Mouse (Mus musculus) embryo, embryonic 10.5 days (tissue): ENCODE measurements at regions not wholly inside any gene's neighbourhood (a gene's known extent, or its start where the extent isn't known, plus 50 kb on each side); places are given as distances from the start of the nearest gene placed in this dataset.

Experiments used
- DNase-seq: peaks from one replicate; pipeline ENCODE4 v3.0.0-alpha.2; 2015; ENCODE audit warnings: low spot score

DNA sequence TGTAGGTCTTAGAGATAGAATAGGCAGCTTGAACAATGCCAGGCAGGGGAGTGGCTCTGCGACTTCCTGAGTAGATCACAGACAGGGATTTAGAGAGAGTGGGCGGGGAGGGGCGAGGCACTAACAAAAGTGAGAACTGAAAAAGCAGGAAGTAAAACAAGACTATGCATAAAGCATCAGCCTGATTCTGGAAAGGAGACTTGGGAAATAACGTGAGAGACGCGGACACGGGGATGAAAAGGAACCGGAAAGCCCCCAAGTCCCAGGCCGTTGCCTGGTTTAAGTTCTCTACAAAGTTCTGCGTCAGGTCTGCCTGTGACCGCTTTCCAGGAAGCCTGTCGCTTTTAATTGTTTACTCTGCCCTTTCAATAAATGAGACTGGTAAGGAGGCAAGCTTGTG lies 86.3 kb downstream of the D16Ertd472e start:
- peak; percentile 59 for DNase-seq

DNA sequence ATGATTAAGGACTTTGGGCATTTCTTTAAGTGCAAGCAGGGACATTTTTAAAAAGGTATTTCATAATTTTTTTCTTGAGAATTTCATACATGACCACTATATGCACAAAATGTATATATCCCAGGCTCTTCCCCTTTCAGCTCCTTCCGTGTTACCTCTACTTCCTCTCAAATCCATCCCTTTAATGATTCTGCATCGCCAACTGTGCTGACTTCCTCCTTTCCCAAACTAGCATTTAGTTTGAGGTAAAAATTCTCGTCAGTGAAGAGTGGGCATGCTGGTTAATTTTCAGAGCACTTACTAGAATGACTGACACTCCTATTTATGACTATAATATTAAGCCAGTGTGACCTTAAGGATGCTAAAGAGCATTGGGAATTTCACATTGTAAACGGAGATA lies 86.9 kb downstream of the D16Ertd472e start:
- DNase-seq = no peak

GRCm38 (mm10) chr16:78486531-78486930 lies 90.0 kb downstream of the D16Ertd472e start:
- no peak for DNase-seq

DNA sequence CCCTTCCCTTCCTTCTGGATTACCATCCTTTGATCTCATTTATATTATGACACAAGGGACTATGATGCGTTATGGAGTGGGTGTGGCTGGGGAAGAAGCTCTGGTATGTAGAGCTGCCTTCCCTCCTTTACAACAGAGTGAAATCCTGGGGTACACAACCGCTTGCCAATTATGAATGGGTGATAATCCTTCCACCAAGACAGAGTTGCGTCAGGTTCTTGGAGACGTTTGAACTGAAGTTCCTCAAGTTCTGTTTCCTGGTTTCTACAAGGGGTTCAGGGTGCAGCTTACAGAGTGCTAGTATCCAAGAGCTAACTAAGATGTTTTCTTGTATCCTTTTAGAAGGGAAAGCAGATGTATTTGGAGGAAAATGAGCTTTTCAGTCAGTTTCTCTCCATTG lies 92.2 kb downstream of the D16Ertd472e start:
- no peak for DNase-seq

DNA sequence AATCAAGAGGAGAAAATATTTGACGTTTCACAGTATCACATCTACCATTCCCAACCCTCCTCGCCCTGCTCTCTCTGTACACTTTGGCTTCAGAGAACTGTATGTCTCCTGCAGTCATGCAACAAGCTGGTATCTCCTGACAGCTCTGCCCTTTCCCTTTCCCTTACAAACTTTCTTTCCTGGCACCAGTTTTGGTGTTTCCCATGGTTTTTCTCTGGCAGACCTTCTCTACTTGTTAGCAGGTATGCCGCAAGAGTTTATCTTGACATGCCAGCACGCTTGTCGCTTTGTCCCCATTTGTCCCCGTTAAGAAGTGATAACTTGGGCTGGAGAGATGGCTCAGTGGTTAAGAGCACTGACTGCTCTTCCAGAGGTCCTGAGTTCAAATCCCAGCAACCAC lies 94.9 kb downstream of the D16Ertd472e start:
- no peak for DNase-seq

DNA sequence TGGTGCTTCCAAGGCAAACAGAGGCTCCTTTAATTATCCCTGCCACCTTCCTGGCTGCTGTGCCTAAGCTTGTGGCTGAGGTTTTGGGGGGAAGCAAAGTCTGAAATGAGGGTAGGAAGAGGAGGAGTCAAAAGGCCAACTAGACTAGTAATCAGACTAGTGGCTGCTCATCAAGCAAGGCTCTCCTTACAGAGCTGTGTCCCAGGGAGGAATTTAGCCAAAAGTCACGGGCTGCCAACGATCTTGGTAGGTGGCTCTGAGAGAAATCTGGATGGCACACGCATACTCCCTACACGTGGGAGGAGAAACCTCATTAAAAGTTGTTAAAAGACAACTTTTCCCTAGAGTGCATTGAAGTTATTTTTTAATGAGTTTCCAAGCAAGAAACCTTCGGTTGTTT lies 95.4 kb downstream of the D16Ertd472e start:
- DNase-seq = no peak

DNA sequence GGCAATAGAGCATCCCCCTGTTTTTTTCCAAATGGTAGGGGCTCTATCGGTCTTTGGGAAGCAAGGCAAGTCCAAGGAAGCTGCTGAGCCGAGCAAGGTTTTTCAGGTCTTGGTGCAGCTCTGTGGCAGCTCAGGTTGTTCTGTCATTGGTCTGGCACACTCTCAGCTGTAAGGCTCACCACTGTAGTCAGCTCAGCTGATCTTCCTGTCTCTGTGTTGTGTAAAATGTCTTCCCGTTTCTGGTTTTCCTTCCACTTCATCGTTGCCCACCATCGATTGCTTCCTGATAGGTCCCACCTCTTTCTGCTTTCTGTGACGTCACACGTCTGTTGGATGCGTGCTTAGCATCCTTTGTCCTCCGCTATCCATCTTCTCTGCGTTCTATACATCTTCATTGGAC lies 96.2 kb downstream of the D16Ertd472e start:
- no peak for DNase-seq

DNA sequence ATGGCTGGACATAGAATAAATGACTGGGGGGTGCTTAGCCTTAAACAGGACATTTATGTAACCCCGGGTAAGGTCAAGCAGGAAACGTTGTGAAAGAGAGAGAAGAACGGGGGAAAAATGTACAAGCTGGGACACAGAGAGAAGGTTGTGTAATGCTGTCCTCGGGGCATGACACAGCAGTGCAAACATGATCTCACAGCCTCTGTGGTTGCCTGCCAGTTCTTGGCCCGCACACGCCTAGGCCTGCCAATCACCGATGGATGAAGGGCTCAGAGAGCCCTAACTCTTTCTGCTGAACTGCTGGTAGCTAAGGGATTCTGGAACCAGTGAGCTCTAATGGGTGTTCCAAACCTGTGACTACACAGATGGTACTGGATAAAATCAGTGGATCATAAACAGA lies 96.5 kb upstream of the Btg3 start:
- no peak for DNase-seq

GRCm38 (mm10) chr16:78459996-78460395 lies 83.0 kb upstream of the Btg3 start:
- no peak for DNase-seq

- no peak for DNase-seq
Observed at GRCm38 (mm10) chr16:78457731-78458151, 80.7 kb upstream of the Btg3 start.

- DNase-seq = no peak
Observed at GRCm38 (mm10) chr16:78456345-78456744, 79.4 kb upstream of the Btg3 start.

DNA sequence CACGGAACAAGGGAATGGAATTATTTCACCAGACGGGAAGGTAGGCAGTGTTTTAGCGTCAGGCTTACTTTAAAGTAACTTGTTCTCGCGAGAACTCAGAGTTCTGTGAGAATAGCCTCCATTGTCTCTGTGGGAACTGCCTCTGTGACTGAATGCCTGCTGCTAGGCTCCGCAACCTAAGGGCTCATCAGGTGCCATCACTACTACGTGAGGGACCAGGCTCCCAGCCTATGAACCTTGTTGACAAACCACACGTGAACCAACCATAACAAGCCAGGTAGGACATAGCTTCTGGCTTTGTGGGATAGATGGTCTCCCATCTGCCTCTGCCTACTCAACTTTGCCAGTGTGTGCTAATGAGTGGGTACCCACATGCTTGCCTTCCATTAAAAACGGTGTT lies 77.5 kb upstream of the Btg3 start:
- DNase-seq = no peak

DNA sequence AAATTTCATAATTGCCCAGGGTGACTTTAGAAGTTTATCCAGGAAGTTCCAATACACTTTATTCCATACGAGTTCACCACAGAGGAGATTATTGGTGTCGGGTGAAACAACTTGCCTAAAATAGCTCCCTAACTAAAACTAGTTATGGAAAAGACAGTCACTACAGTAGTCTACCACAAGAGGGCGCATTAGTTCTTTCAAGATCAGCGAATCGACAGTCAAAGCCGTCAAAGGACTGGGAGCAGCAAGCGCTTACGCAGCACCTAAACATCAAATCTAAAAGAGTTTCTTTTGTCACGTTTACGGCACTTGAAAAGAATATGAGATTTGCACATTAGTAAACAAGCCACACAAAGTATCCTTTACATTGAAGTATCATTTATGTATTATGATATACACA lies 75.3 kb upstream of the Btg3 start:
- DNase-seq = peak; percentile 94

DNA sequence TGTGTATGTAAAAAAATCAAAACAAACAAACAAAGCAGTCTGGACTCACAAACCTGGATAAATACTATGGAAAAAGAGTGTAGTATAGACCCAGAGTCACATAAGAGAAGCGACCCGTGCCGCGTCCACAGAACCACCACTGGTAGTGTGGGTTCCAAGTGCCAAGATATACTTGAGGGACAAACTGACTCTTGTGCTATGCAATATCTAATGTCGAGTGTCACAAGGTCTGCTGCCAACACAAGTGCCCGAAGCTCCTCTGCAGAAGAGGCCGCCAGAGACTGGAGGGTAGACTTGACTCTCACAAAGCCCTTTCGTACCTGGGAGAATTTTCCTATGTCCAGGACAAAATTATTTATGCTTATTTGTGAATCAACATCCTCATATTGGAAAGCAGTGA lies 74.8 kb upstream of the Btg3 start:
- no peak for DNase-seq

- no peak for DNase-seq
Observed at GRCm38 (mm10) chr16:78451251-78451650, 74.3 kb upstream of the Btg3 start.

DNA sequence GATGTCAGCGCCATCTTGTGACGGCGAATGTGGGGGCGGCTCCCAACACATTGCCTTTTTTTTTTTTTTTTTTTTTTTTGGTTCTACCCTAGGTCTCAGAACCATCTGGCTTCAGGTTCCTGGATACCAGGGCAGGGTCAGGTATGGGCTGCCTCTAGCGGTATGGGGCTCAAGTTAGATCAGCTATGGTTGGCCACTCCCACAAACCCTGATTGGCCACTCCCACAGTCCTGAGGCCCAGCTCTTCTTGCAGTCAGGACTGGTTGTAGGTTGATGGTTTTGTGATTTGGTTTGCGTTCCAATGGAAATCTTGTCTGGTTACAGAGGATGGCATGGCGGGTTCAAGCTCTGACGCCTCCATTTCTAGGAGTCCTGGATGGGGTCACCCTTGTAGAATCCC lies 72.2 kb upstream of the Btg3 start:
- no peak for DNase-seq

- DNase-seq = no peak
Observed at GRCm38 (mm10) chr16:78443262-78443661, 66.3 kb upstream of the Btg3 start.

- DNase-seq = no peak
Observed at GRCm38 (mm10) chr16:78442830-78443229, 65.8 kb upstream of the Btg3 start.

GRCm38 (mm10) chr16:78441961-78442360 lies 65.0 kb upstream of the Btg3 start:
- DNase-seq = no peak

- DNase-seq = no peak
Observed at GRCm38 (mm10) chr16:78435707-78436106, 58.7 kb upstream of the Btg3 start.

- peak; percentile 39 for DNase-seq
Observed at GRCm38 (mm10) chr16:78427470-78428041, 50.6 kb upstream of the Btg3 start.
